Mouse (Mus musculus) frontal cortex, postnatal 10 days (tissue): ENCODE data around the gene Zfp605.
A peak's percentile ranks its signal among the peaks of the same experiment; 100 is the strongest.
"Not testable (repeated sequence)": the region's sequence is repeated elsewhere in the genome, so short reads cannot be mapped to it uniquely, and the experiment has no call there.

ENCODE experiments used
- DNase-seq, 2 experiments: peaks; one replicate each; pipeline ENCODE4 v3.0.0; 2022; ENCODE audit warnings: low spot score in 2 of 2, mixed read lengths in 1 of 2

Gene Zfp605

GRCm38 (mm10) chr5:110107581-110108304 is 2.1 kb upstream of the Zfp605 start, which contains the start of gene Gtpbp6:
Gene Gtpbp6, minus strand, starts transcription at chr5:110108197.
- peak; percentile 94 for DNase-seq

- DNase-seq = no peak
Measured at GRCm38 (mm10) chr5:110108305-110108628, 1.6 kb upstream of the Zfp605 start.

GRCm38 (mm10) chr5:110122380-110122779 is 12.5 kb downstream of the Zfp605 start:
- not testable (repeated sequence) for DNase-seq

- DNase-seq = peak; percentile 99 to 100
Measured at GRCm38 (mm10) chr5:110135293-110136086, 25.6 kb downstream of the Zfp605 start, which contains the start of gene Chfr. Gene Chfr, plus strand, starts transcription at chr5:110135842.

GRCm38 (mm10) chr5:110136087-110136464 is 26.2 kb downstream of the Zfp605 start:
- no peak for DNase-seq

DNA sequence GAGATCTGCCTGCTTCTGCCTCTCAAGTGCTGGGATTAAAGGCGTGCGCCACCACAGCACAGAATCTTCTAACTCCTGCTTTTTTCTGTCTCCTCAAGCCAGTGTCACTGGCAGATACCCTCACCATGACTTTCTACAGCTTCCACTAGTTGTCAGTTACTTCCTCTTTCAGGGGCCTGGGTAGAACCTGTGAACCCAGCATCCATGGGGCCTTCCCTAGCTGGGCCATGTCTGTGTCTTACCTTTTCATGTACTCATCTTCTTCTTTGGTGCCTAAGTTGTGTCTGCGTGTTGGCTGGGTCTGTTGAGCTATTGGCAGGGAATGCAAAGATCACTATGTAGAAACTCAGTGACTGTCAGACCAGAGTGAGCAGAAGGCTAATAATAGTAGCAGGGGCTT is 27.9 kb downstream of the Zfp605 start:
- DNase-seq = no peak

DNA sequence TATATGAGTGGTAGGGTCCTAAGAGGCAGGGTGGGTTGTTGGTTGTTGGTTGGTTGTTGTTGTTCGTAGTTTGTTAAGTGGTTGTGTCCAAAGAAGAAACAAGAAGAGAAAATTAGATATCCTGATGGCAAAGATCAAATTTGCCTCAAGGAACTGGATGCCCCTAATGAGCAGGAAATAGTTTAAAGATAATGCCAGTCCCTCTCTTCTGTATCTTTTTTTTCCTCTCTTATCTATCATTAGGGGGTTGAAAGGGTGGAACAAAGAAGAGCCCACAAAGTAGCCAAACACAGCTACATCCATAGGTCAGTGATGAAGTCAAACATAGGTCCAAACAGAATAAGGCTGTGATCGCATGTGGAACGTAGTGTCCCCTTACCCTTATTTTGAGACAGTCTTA is 29.4 kb downstream of the Zfp605 start:
- no peak for DNase-seq

DNA sequence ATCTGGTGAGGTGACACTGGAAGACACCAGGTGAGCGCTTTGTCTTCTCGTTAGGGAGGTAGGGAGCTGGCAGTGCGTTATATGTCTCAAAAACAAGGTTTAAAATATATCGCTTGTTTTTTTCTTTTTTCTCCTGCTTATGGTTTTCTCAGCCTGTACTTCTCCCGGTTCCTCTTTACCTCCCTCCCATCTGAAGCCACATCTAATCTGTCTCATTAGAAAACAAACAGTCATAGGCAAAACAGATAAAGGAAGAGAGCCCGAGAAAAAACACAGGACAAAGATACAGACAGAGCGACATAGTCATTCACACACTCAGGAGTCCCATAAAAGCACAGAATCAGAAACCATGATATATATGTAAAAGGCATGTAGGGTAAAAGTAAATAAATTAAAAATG is 30.5 kb downstream of the Zfp605 start:
- no peak for DNase-seq

- no peak for DNase-seq
Measured at GRCm38 (mm10) chr5:110142309-110142708, 32.4 kb downstream of the Zfp605 start.

GRCm38 (mm10) chr5:110143007-110143406 is 33.1 kb downstream of the Zfp605 start:
- no peak for DNase-seq

DNA sequence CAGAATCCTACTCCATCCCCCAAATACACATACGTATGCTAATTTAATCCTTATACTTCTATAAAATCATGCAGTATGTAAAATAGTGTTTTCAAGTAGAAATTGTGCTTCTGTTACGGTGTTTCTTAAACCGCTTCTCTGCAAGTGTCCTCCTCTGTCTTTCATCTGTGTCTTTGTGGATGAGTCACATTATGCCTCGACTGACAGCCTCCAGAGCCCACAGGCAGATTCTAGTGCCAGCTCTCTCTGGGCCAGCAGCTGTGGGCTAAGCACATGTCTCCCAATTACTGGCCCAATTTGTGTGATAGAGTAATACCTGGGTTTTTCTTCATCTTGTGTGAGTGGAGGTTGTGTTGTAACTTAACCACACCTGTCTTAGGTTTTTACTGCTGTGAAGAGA is 59.5 kb downstream of the Zfp605 start:
- DNase-seq = no peak

GRCm38 (mm10) chr5:110176362-110177020 is 66.6 kb downstream of the Zfp605 start, which contains the start of gene Golga3:
Gene Golga3, plus strand, starts transcription at chr5:110176701.
- peak; percentile 92 to 93 for DNase-seq

- DNase-seq = peak in 1 of 2 experiments; percentile 10
Measured at GRCm38 (mm10) chr5:110177021-110177420, 67.1 kb downstream of the Zfp605 start.

- DNase-seq = no peak
Measured at GRCm38 (mm10) chr5:110178628-110179027, 68.7 kb downstream of the Zfp605 start.
